Mouse (Mus musculus) monocyte, adult 5-6 weeks (primary cell): ENCODE data around the gene Rarb. TPM values are rescaled to one million over a fixed set of nuclear protein-coding genes. Genes with fewer than 3 reads are reported as not detected.
"Not testable (repeated sequence)": the region's sequence is repeated elsewhere in the genome, so short reads cannot be mapped to it uniquely, and the experiment has no call there.

Source experiments
- ATAC-seq: fragments of 153-309, 156-312 bp; replicated peaks from 2 replicates; pipeline ENCODE4 v1.8.0; 2017; ENCODE audit warnings: mild to moderate bottlenecking; ENCODE audit not compliant: low TSS enrichment, insufficient number of reproducible peaks, severe bottlenecking, poor library complexity, low FRiP score
- total RNA-seq: library from RNA; stranded (forward); fragments of 200-1000, 200-491, 200-594 nt; gene quantifications from 3 replicates; pipeline ENCODE4 v1.2.3, GENCODE M21; 2017

The Rarb gene
- 0.67 to 1.7 TPM (median 0.78 TPM) in 3 replicates for total RNA-seq

- ATAC-seq, result 0 out of 2 replicates have a peak, but pooled peaks have one; percentile 13
Observed at GRCm38 (mm10) chr14:16818602-16819250, at the start of gene Rarb. Rarb (minus strand) TSS chr14:16819156.

DNA sequence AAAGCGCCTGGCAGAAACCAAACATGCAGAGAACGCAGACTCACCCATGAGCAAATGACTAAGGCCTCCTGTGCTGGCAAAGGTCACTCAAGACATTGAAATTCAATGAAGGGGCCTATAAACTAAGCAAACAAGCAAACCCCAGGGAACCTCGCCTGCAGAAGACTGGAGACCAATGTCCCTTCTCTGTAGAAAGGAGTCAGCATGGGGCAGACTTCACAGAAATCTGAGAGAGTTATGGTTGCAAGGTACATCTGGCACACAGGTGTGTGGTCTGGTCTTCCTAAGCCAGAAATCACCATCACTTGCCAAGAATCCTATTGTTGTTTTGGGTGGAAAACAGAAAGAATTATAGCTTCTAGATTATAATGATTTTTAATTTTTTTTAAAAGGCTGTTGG, 23.1 kb upstream of the Rarb start:
- ATAC-seq, result no peak

GRCm38 (mm10) chr14:16841597-16841989, 22.6 kb upstream of the Rarb start:
- no peak for ATAC-seq

GRCm38 (mm10) chr14:16840951-16841596, 22.1 kb upstream of the Rarb start:
- no peak for ATAC-seq

GRCm38 (mm10) chr14:16840135-16840534, 21.2 kb upstream of the Rarb start:
- no peak for ATAC-seq

DNA sequence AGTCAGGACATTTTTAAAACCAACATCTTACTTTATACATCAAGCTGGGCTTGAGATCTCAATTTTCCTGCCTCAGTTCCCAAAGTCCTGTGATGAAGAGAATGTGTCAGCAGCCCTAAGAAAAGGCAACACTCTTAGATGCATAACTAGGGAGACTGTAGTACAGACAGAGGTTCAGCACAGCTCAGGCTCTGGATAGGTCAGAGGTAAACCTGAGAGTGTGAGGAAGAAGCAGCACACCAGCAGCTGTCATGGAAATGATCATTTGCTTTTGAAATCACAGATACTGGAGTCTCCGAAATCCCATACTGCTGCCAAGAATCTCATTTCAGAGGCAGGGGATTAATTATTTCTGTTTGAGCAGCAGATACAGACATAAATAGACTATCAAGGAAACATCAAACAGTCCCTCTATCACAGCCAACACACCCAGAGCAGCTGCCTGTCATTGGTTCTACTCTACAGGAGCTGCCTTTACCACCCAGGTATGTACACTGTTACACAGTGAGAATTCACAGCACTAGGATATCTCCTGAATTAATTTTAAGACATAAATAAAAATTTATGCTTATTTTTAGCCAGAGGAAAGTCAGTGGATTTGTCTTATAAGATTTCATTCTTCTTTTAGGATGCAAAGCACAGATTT, 3.7 kb downstream of the Rarb start:
- no peak for ATAC-seq

GRCm38 (mm10) chr14:16806155-16806554, 12.8 kb downstream of the Rarb start:
- no peak for ATAC-seq

DNA sequence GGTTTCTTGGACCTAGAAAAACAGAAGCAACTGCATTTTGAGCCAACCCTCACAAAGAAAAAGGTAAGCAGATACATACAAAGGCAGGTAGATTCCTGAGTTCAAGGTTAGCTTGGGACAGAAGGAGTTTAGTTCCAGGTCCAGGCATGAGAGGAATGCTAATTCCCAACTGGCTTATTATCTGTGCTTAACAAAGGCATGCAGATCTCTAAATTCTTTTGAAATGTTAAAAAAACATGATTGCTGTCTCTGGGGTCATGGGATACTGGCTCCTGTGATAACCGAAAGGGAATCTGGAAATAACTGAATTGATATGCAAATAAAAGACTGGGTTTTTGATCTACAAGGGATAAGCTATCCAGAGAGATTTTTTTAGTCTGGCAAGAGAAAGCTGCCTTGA, 28.8 kb downstream of the Rarb start:
- no peak for ATAC-seq

- ATAC-seq, result no peak
Observed at GRCm38 (mm10) chr14:16781942-16782541, 36.9 kb downstream of the Rarb start.

GRCm38 (mm10) chr14:16776723-16777381, 42.1 kb downstream of the Rarb start:
- ATAC-seq, result no peak

DNA sequence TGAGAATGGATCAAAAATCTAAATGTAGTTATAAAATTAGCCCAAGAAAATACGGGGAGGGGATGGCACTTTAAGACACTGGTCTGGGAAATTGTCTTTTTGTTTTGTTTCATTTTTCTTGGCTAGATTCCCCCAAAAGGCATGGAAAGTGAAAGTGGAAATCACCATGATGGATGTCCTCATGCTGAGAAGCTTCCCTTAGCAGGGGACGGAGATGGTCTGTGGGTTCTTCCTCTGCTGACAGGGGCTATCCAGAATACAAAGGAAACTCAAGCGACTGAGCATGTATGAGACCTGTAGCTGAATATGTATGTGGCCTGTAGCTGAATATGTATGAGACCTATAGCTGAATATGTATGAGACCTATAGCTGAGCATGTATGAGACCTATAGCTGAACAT, 46.0 kb downstream of the Rarb start:
- ATAC-seq, result no peak

- no peak for ATAC-seq
Observed at GRCm38 (mm10) chr14:16765891-16766290, 53.1 kb downstream of the Rarb start.

- no peak for ATAC-seq
Observed at GRCm38 (mm10) chr14:16762773-16763172, 56.2 kb downstream of the Rarb start.

DNA sequence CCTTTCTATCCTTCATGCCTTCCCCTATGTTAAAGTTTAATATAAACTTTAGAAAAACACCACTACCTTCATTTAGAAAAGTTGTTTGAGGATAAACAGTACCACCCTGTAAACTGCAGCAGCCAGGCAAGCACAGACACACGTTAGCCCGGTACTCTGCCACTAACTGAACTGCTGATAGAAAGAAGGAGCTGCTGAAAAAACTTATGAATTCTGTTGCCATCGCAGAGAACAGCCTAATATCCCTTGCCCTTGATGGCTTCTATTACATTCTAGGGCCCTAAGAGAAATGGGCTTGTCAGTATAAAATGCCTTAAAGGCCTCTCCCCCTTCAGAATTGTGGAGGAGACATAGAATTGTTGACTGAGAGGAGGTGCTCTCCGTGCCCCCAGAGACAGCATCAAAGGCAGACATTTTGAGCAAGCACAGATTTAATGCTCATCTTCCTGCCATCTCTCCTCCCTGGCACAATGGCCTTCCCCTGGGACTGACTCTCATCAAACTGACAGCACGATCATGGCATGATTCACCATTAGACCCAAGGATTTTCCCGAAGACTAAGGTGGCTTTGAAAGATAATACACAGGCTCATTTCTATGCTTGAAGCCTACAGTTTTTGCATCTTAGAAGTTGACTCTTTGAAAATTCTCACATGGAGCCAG, 60.1 kb downstream of the Rarb start:
- no peak for ATAC-seq

DNA sequence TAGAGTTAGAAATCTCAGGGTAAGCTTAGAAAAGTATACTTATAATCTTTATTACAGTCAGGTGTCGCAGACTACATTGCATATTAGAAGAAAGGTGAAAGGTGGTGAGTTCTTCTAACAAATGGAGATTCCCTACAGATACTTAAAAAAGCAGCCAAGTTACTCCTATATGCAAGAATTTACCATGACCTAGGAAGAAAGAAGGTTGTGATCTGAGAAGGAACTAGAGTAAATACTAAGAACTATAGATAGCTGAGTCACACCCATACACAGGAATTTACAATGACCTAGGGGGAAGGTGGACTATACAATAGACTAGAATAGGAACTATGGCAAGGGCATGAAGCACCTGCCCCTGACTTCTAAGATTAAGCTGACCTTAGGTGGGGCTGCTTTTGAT, 63.4 kb downstream of the Rarb start:
- not testable (repeated sequence) for ATAC-seq

GRCm38 (mm10) chr14:16752648-16753047, 66.3 kb downstream of the Rarb start:
- ATAC-seq, result no peak

- no peak for ATAC-seq
Observed at GRCm38 (mm10) chr14:16746982-16747578, 71.9 kb downstream of the Rarb start.

DNA sequence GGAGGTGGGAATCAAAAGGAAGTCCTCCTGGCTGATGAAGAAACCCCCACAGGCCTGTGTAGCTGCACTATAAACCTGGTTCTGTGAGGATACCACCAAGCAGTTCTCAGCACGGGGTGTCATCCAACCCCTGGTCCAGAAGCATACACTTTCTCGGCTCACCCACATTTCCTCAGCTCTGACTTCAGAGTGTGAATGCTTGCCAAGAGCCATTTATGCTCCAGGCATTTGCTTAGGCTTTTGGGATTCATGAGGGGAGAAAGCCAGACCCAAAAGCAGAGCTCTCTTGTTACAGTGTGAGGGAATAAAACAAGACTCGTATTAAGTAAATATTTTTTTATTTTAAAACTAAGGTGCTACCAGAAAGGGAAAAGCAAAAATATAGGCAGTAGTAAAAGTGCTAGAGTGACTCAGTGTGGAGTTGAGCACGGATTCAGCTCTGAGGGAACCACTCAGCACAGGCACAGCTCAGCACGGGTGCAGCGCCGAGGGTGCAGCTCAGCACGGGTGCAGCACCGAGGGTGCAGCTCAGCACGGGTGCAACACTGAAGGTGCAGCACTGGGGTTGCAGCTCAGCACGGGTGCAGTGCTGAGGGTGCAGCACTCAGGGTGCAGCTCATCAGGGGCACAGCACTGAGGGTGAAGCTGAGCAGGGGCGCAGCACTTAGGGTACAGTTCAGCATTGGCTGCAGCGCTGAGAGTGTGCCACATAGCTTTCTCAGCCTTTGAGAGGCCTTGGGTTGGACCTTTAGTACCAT, 77.8 kb downstream of the Rarb start:
- ATAC-seq, result no peak
